Mouse (Mus musculus): ENCODE measurements at regions not wholly inside any gene's neighbourhood (a gene's known extent, or its start where the extent isn't known, plus 50 kb on each side); places are given as distances from the start of the nearest gene placed in this dataset.

- ATAC-seq (replicated peaks; ENCODE audit: insufficient number of reproducible peaks, insufficient read depth, low FRiP score, low read depth): no peak
- Histone ChIP-seq H3K36me3 (no peaks in the 10 kb centered on the region), H3K9ac (no peak overlapping the region), H3K4me3 (no peak overlapping the region), H3K27me3 (no peaks in the 10 kb centered on the region), H3K27ac (no peak overlapping the region), H3K4me2 (no peak overlapping the region), H3K4me1 (replicated peaks) (peaks cover 7% of the 10 kb centered on the region; the same call in 1 of the 2 replicates), H3K9me3 (replicated peaks) (no peaks in the 10 kb centered on the region)
- WGBS: 68% methylated on average over 5 of the region's 5 CpGs
These were observed 89.0 kb upstream of the Ankrd50 start for GRCm38 (mm10) chr3:38573594-38573993.

- Histone ChIP-seq H3K4me3 (no peak overlapping the region), H3K4me1 (replicated peaks) (peaks cover 7% of the 10 kb centered on the region; the same call in 1 of the 2 replicates), H3K27me3 (no peaks in the 10 kb centered on the region), H3K9me3 (replicated peaks) (no peaks in the 10 kb centered on the region), H3K4me2 (no peak overlapping the region), H3K27ac (no peak overlapping the region), H3K36me3 (no peaks in the 10 kb centered on the region), H3K9ac (no peak overlapping the region)
- ATAC-seq (replicated peaks; ENCODE audit: insufficient number of reproducible peaks, insufficient read depth, low FRiP score, low read depth): no peak
- 61% methylated on average over 3 of the region's 3 CpGs for WGBS
These were observed 87.5 kb upstream of the Ankrd50 start for GRCm38 (mm10) chr3:38572159-38572558.

GRCm38 (mm10) chr3:38571224-38571623 lies 86.6 kb upstream of the Ankrd50 start:
- peaks cover 7% of the 10 kb centered on the region; the same call in 1 of the 2 replicates for H3K4me1 ChIP-seq (replicated peaks)
- H3K27ac ChIP-seq: no peak overlapping the region
- ATAC-seq (replicated peaks; ENCODE audit: insufficient number of reproducible peaks, insufficient read depth, low FRiP score, low read depth): no peak
- H3K36me3 ChIP-seq: no peaks in the 10 kb centered on the region
- WGBS: 81% methylated on average over 4 of the region's 4 CpGs
- no peak overlapping the region for H3K9ac ChIP-seq
- no peak overlapping the region for H3K4me3 ChIP-seq
- no peaks in the 10 kb centered on the region for H3K9me3 ChIP-seq (replicated peaks)
- no peak overlapping the region for H3K4me2 ChIP-seq
- H3K27me3 ChIP-seq: no peaks in the 10 kb centered on the region

- Histone ChIP-seq H3K36me3 (no peaks in the 10 kb centered on the region), H3K4me2 (no peak overlapping the region), H3K9me3 (replicated peaks) (no peaks in the 10 kb centered on the region), H3K27ac (no peak overlapping the region), H3K9ac (no peak overlapping the region), H3K4me3 (no peak overlapping the region), H3K4me1 (replicated peaks) (peaks cover 7% of the 10 kb centered on the region; the same call in 1 of the 2 replicates), H3K27me3 (no peaks in the 10 kb centered on the region)
- whole genome bisulfite sequencing: 29% methylated on average over 6 of the region's 6 CpGs
- 0 out of 2 replicates have a peak, but pooled peaks have one; percentile 35 for ATAC-seq (replicated peaks; ENCODE audit: insufficient number of reproducible peaks, insufficient read depth, low FRiP score, low read depth)
These were observed 84.4 kb upstream of the Ankrd50 start for GRCm38 (mm10) chr3:38569001-38569400.

GRCm38 (mm10) chr3:38568596-38568975 lies 83.9 kb upstream of the Ankrd50 start:
- Histone ChIP-seq H3K4me1 (replicated peaks) (peaks cover 7% of the 10 kb centered on the region; the same call in 1 of the 2 replicates), H3K36me3 (no peaks in the 10 kb centered on the region), H3K27ac (no peak overlapping the region), H3K9me3 (replicated peaks) (no peaks in the 10 kb centered on the region), H3K9ac (no peak overlapping the region), H3K4me3 (no peak overlapping the region), H3K27me3 (no peaks in the 10 kb centered on the region), H3K4me2 (no peak overlapping the region)
- no peak for ATAC-seq (replicated peaks; ENCODE audit: insufficient number of reproducible peaks, insufficient read depth, low FRiP score, low read depth)
- whole genome bisulfite sequencing: 29% methylated on average over 2 of the region's 2 CpGs

GRCm38 (mm10) chr3:38567946-38568595 lies 83.4 kb upstream of the Ankrd50 start:
- Histone ChIP-seq H3K27ac (no peak overlapping the region), H3K9me3 (replicated peaks) (no peaks in the 10 kb centered on the region), H3K4me2 (no peak overlapping the region), H3K27me3 (no peaks in the 10 kb centered on the region), H3K4me3 (no peak overlapping the region), H3K4me1 (replicated peaks) (peaks cover 7% of the 10 kb centered on the region; the same call in 1 of the 2 replicates), H3K9ac (no peak overlapping the region), H3K36me3 (no peaks in the 10 kb centered on the region)
- no peak for ATAC-seq (replicated peaks; ENCODE audit: insufficient number of reproducible peaks, insufficient read depth, low FRiP score, low read depth)
- WGBS: 76% methylated on average over 8 of the region's 8 CpGs

GRCm38 (mm10) chr3:38566576-38566975 lies 81.9 kb upstream of the Ankrd50 start:
- Histone ChIP-seq H3K4me1 (replicated peaks) (peaks cover 7% of the 10 kb centered on the region; the same call in 1 of the 2 replicates), H3K4me3 (no peak overlapping the region), H3K9me3 (replicated peaks) (no peaks in the 10 kb centered on the region), H3K27ac (no peak overlapping the region), H3K36me3 (no peaks in the 10 kb centered on the region), H3K4me2 (no peak overlapping the region), H3K9ac (no peak overlapping the region), H3K27me3 (no peaks in the 10 kb centered on the region)
- 88% methylated on average over 2 of the region's 2 CpGs for WGBS
- ATAC-seq (replicated peaks; ENCODE audit: insufficient number of reproducible peaks, insufficient read depth, low FRiP score, low read depth): no peak

GRCm38 (mm10) chr3:38564844-38565243 lies 80.2 kb upstream of the Ankrd50 start:
- peaks cover 7% of the 10 kb centered on the region; the same call in 1 of the 2 replicates for H3K4me1 ChIP-seq (replicated peaks)
- no peaks in the 10 kb centered on the region for H3K27me3 ChIP-seq
- 24% methylated on average over 2 of the region's 2 CpGs for WGBS
- no peaks in the 10 kb centered on the region for H3K36me3 ChIP-seq
- no peak for ATAC-seq (replicated peaks; ENCODE audit: insufficient number of reproducible peaks, insufficient read depth, low FRiP score, low read depth)
- no peak overlapping the region for H3K27ac ChIP-seq
- no peak overlapping the region for H3K4me2 ChIP-seq
- no peaks in the 10 kb centered on the region for H3K9me3 ChIP-seq (replicated peaks)
- no peak overlapping the region for H3K4me3 ChIP-seq
- no peak overlapping the region for H3K9ac ChIP-seq

GRCm38 (mm10) chr3:38564364-38564763 lies 79.7 kb upstream of the Ankrd50 start:
- 46% methylated on average over 2 of the region's 2 CpGs for WGBS
- H3K4me2 ChIP-seq: no peak overlapping the region
- ATAC-seq (replicated peaks; ENCODE audit: insufficient number of reproducible peaks, insufficient read depth, low FRiP score, low read depth): no peak
- H3K9ac ChIP-seq: no peak overlapping the region
- H3K27me3 ChIP-seq: no peaks in the 10 kb centered on the region
- H3K4me3 ChIP-seq: no peak overlapping the region
- H3K4me1 ChIP-seq (replicated peaks): peaks cover 7% of the 10 kb centered on the region; the same call in 1 of the 2 replicates
- no peaks in the 10 kb centered on the region for H3K36me3 ChIP-seq
- no peak overlapping the region for H3K27ac ChIP-seq
- no peaks in the 10 kb centered on the region for H3K9me3 ChIP-seq (replicated peaks)

- no peak for ATAC-seq (replicated peaks; ENCODE audit: insufficient number of reproducible peaks, insufficient read depth, low FRiP score, low read depth)
- Histone ChIP-seq H3K27ac (no peak overlapping the region), H3K36me3 (no peaks in the 10 kb centered on the region), H3K27me3 (no peaks in the 10 kb centered on the region), H3K9me3 (replicated peaks) (no peaks in the 10 kb centered on the region), H3K4me2 (no peak overlapping the region), H3K4me3 (no peak overlapping the region), H3K9ac (no peak overlapping the region), H3K4me1 (replicated peaks) (no peaks in the 10 kb centered on the region)
- WGBS: 47% methylated on average over 2 of the region's 2 CpGs
These were observed 76.5 kb upstream of the Ankrd50 start for GRCm38 (mm10) chr3:38561186-38561585.

GRCm38 (mm10) chr3:38555939-38556338 lies 71.3 kb upstream of the Ankrd50 start:
- 85% methylated on average over 5 of the region's 5 CpGs for WGBS
- no peak overlapping the region for H3K27ac ChIP-seq
- H3K27me3 ChIP-seq: no peaks in the 10 kb centered on the region
- H3K4me2 ChIP-seq: no peak overlapping the region
- ATAC-seq (replicated peaks; ENCODE audit: insufficient number of reproducible peaks, insufficient read depth, low FRiP score, low read depth): no peak
- H3K4me1 ChIP-seq (replicated peaks): no peaks in the 10 kb centered on the region
- H3K9me3 ChIP-seq (replicated peaks): no peaks in the 10 kb centered on the region
- H3K9ac ChIP-seq: no peak overlapping the region
- no peak overlapping the region for H3K4me3 ChIP-seq
- H3K36me3 ChIP-seq: no peaks in the 10 kb centered on the region

GRCm38 (mm10) chr3:38553470-38554043 lies 68.9 kb upstream of the Ankrd50 start:
- Histone ChIP-seq H3K4me1 (replicated peaks) (no peaks in the 10 kb centered on the region), H3K4me2 (no peak overlapping the region), H3K27me3 (no peaks in the 10 kb centered on the region), H3K9ac (no peak overlapping the region), H3K36me3 (no peaks in the 10 kb centered on the region), H3K9me3 (replicated peaks) (no peaks in the 10 kb centered on the region), H3K4me3 (no peak overlapping the region), H3K27ac (no peak overlapping the region)
- ATAC-seq (replicated peaks; ENCODE audit: insufficient number of reproducible peaks, insufficient read depth, low FRiP score, low read depth): no peak
- 76% methylated on average over 4 of the region's 4 CpGs for WGBS
